Comparison of ENCODE assay signal across 10 mouse cellular contexts in genomic region chr5:112575151-112575915, GRCm38 (mm10). TPM values are rescaled to one million over a fixed set of nuclear protein-coding genes. Genes with fewer than 3 reads are reported as not detected.
A peak's percentile ranks its signal among the peaks of the same experiment; 100 is the strongest.
DNase-seq lines count a peak whose midpoint lies in the region; ATAC-seq and TF ChIP-seq lines count a peak whose summit lies in the region.
"Had no signal": no experiment of that assay in that cellular context is flagged by ENCODE, and none has a peak within 500 bp of the region (broad histone marks: within the 10 kb centered on the region; RNA-seq: fewer than 3 reads in every experiment).

No protein-coding gene starts in this region.

- no peak for TF ChIP-seq POLR2A in kidney, adult 2 months (IDR thresholded peaks at IDR 0.05; ENCODE audit: low read depth, low read length)

- no peak overlapping the region for H3K4me3 ChIP-seq in kidney, adult 2 months (ENCODE audit: insufficient read depth, low read depth, low read length)
- H3K4me3 ChIP-seq in liver, postnatal 0 days (ENCODE audit: low read depth, low read length), result no peak overlapping the region

- H3K9me3 ChIP-seq in liver, postnatal 0 days (ENCODE audit: low read length), result no peaks in the 10 kb centered on the region
- H3K9me3 ChIP-seq: limb, embryonic 15.5 days had no signal

- H3K9ac ChIP-seq in liver, postnatal 0 days (replicated peaks), result no peak overlapping the region
- H3K9ac ChIP-seq: limb, embryonic 15.5 days had no signal

- 8% methylated on average over 12 of the region's 12 CpGs for WGBS in kidney, adult 2 months
- WGBS in liver, postnatal 0 days (ENCODE audit: insufficient replicate concordance), result 7% methylated on average over 12 of the region's 12 CpGs

- H3K27ac ChIP-seq in kidney, adult 2 months (ENCODE audit: insufficient read depth, low read depth, low read length), result no peak overlapping the region
- no peak overlapping the region for H3K27ac ChIP-seq in liver, postnatal 0 days (ENCODE audit: low read depth)
- H3K27ac ChIP-seq: limb, embryonic 15.5 days had no signal

- ATAC-seq in activated CD4-positive, CD25-positive, alpha-beta regulatory T cell, adult 4 months, result no peak
- no peak for ATAC-seq in inflammation-experienced regulatory T-cells, adult 6 months
- no peak for ATAC-seq in liver, postnatal 0 days

- H3K4me1 ChIP-seq in kidney, adult 2 months (ENCODE audit: control insufficient read depth, insufficient read depth, low read length), result no peaks in the 10 kb centered on the region
- no peaks in the 10 kb centered on the region for H3K4me1 ChIP-seq in liver, postnatal 0 days (ENCODE audit: insufficient read depth)

- H3K36me3 ChIP-seq in kidney, adult 2 months (ENCODE audit: control insufficient read depth, insufficient read depth, low read length), result no peaks in the 10 kb centered on the region
- H3K36me3 ChIP-seq in liver, postnatal 0 days (replicated peaks; ENCODE audit: insufficient read depth, low read length), result no peaks in the 10 kb centered on the region
- H3K36me3 ChIP-seq: G1E; limb, embryonic 15.5 days had no signal

- peaks cover 3% of the 10 kb centered on the region; the same call in 1 of the 2 replicates for H3K27me3 ChIP-seq in kidney, adult 2 months (replicated peaks; ENCODE audit: control insufficient read depth, insufficient read depth, low read length)
- H3K27me3 ChIP-seq in liver, postnatal 0 days (ENCODE audit: insufficient read depth, low read length), result peaks cover 48% of the 10 kb centered on the region

- H3K4me2 ChIP-seq in liver, postnatal 0 days (ENCODE audit: low read depth, low read length), result no peak overlapping the region

- intact Hi-C loops in left cerebral cortex, postnatal 4 days (cut with DNase I), result loop anchor here (5.0 to 10.0 kb wide), 4 partner anchors 87 to 479 kb away; no protein-coding TSS in a partner anchor

- peak; percentile 63 for DNase-seq in kidney, postnatal 10 days
- no peak for DNase-seq in kidney, adult 2 months
- DNase-seq in R1 (ENCODE audit: low read depth, low spot score), result peak; percentile 55
- DNase-seq in embryo, embryonic 10 days (ENCODE audit: low spot score), result peak; percentile 60
- DNase-seq in left cerebral cortex, postnatal 4 days, result peak; percentile 52
- DNase-seq in liver, postnatal 0 days, result no peak

- TF ChIP-seq CTCF in kidney, adult 2 months (conservative IDR thresholded peaks at IDR 0.05; ENCODE audit: insufficient read depth, insufficient read length, low read depth, low read length), result no peak
- no peak for TF ChIP-seq CTCF in liver, postnatal 0 days (IDR thresholded peaks at IDR 0.05; ENCODE audit: low read depth)

- no peak for TF ChIP-seq EP300 in liver, postnatal 0 days (IDR thresholded peaks at IDR 0.05; ENCODE audit: low read depth)

RNA-seq across cellular contexts. Expression of gene Sez6l, which starts 1.7 kb away (rescaled TPM):
- 0.17 and 0.20 TPM in 2 replicates for polyA plus RNA-seq in kidney, adult 2 months (2012; rRNA removed)
- 100 to 1,000 TPM; 130 to 156 TPM for total RNA-seq in left cerebral cortex, postnatal 4 days (2021)
- polyA plus RNA-seq in activated CD4-positive, CD25-positive, alpha-beta regulatory T cell, adult 4 months (2017; shearing (Covaris generic)), result not detected
- under 1 TPM in 1 of 3 experiments, not detected in 2; 0.08 TPM for polyA plus RNA-seq in inflammation-experienced regulatory T-cells, adult 6 months (2017; shearing (Covaris generic))
- not detected in 2 replicates for polyA plus RNA-seq in liver, postnatal 0 days (2015; fragmentation: Nextera tagmentation; extraction: Ambion mirVana)
- polyA plus RNA-seq: G1E had no signal

Comparison
In these comparisons a context has a peak if more than half of its experiments do, and no peak if none do; other contexts are left out.
1. DNase-seq: peak in kidney, postnatal 10 days (single experiment), R1 (single experiment), embryo, embryonic 10 days (single experiment) and left cerebral cortex, postnatal 4 days (single experiment); none in kidney, adult 2 months (single experiment) and liver, postnatal 0 days (single experiment).